Mouse (Mus musculus) forebrain, postnatal 0 days (tissue): ENCODE measurements at regions not wholly inside any gene's neighbourhood (a gene's known extent, or its start where the extent isn't known, plus 50 kb on each side); places are given as distances from the start of the nearest gene placed in this dataset.

Source experiments
- ATAC-seq: fragments of 200-750 bp; cut with Nextera tagmentation; 2 replicates; pipeline ENCODE4 v1.8.0; 2017; ENCODE audit warnings: mild to moderate bottlenecking, moderate library complexity
- DNase-seq: peaks from one replicate; pipeline ENCODE4 v3.0.0-alpha.2; 2015
- H3K27ac ChIP-seq: fragments of 300-500 bp; sonication (generic); 2 replicates; pipeline ENCODE4 v1.5.1; 2014; ENCODE audit warnings: low read depth, mild to moderate bottlenecking, antibody characterized with exemption, low read length, moderate library complexity, mixed read lengths
- H3K27me3 ChIP-seq: fragments of 300-500 bp; sonication (generic); 2 replicates; pipeline ENCODE4 v1.6.1; 2014; ENCODE audit warnings: mild to moderate bottlenecking, low read length, mixed read lengths; ENCODE audit not compliant: insufficient read depth
- H3K36me3 ChIP-seq: fragments of 300-500 bp; sonication (generic); 2 replicates; pipeline ENCODE4 v1.6.1; 2014; ENCODE audit warnings: mild to moderate bottlenecking, moderate library complexity; ENCODE audit not compliant: insufficient read depth
- H3K4me1 ChIP-seq: fragments of 300-500 bp; sonication (generic); 2 replicates; pipeline ENCODE4 v1.6.1; 2014; ENCODE audit warnings: antibody characterized with exemption; ENCODE audit not compliant: insufficient read depth
- H3K4me2 ChIP-seq: fragments of 300-500 bp; sonication (generic); 2 replicates; pipeline ENCODE4 v1.6.1; 2014; ENCODE audit warnings: low read depth, mild to moderate bottlenecking, moderate library complexity
- H3K4me3 ChIP-seq: fragments of 300-500 bp; sonication (generic); 2 replicates; pipeline ENCODE4 v1.5.1; 2014; ENCODE audit warnings: low read depth, low read length, mixed read lengths
- H3K9ac ChIP-seq: fragments of 300-500 bp; sonication (generic); 2 replicates; pipeline ENCODE4 v1.6.1; 2014; ENCODE audit warnings: mild to moderate bottlenecking
- H3K9me3 ChIP-seq: fragments of 300-500 bp; sonication (generic); 2 replicates; pipeline ENCODE4 v1.6.1; 2016; ENCODE audit warnings: low read length
- CTCF ChIP-seq: sonication (generic); IDR thresholded peaks from 2 replicates; pipeline ENCODE4 v1.5.1; 2016; ENCODE audit warnings: antibody characterized with exemption, control low read depth, low read depth
- WGBS: fragments of 180-500 bp; shearing (Covaris S2); extraction: QIAGEN DNeasy Blood & Tissue Kit; methylation state at CpG from one replicate; pipeline ENCODE4 v1.1.7; 2014; 5-methylcytosine and 5-hydroxymethylcytosine counted together

DNA sequence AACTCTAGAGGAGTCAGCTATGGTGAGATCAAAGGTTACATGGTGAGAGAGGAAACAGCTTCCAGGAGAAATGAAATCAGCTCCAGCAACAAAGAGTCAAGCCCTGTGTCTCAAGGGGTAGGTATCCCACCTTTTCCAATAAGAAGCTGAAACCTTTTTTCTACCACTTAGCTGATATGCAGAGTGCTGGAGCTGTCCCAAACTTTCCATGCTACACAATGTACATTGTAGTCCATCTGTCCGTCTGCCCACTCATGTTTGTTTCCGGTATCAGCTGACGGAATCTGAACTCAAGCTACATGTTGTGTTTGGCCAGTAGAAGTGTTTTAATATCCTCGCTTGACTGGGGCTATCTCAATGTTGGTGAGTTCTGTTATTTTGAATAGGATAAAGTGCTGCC lies 83.6 kb upstream of the Ngf start:
- ATAC-seq = no peak
- no peak overlapping the region for H3K4me2 ChIP-seq
- H3K9ac ChIP-seq = no peak overlapping the region
- no peaks in the 10 kb centered on the region for H3K4me1 ChIP-seq
- no peaks in the 10 kb centered on the region for H3K27me3 ChIP-seq
- no peaks in the 10 kb centered on the region for H3K9me3 ChIP-seq
- no peaks in the 10 kb centered on the region for H3K36me3 ChIP-seq
- TF ChIP-seq CTCF = no peak
- no peak overlapping the region for H3K27ac ChIP-seq
- 92% methylated on average over 4 of the region's 4 CpGs for WGBS
- no peak overlapping the region for H3K4me3 ChIP-seq
- DNase-seq = no peak

DNA sequence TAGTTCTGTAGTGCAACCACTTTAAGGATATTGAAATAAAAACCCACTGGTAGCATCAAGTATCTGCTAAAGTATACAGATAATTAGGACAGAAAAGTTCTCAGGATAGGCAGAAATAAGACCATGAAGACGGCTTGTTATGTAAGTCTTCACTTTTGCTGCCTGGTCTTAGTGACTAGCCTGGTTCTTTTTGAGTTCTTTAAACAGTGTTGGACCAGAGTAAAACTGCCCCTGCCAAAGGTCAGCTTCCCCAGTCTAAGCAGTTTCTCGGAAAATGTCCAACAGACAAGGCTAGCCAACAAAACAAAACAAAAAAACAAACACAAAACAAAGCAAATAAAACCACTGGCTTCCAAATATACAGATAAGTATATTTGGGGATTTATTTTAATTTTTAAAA lies 85.1 kb upstream of the Ngf start:
- H3K4me1 ChIP-seq = no peaks in the 10 kb centered on the region
- DNase-seq (no peak), ATAC-seq (no peak)
- H3K4me2 ChIP-seq = no peak overlapping the region
- 76% methylated on average over 2 of the region's 2 CpGs for WGBS
- no peaks in the 10 kb centered on the region for H3K9me3 ChIP-seq
- H3K4me3 ChIP-seq = no peak overlapping the region
- no peak for TF ChIP-seq CTCF
- H3K36me3 ChIP-seq = no peaks in the 10 kb centered on the region
- H3K9ac ChIP-seq = no peak overlapping the region
- H3K27me3 ChIP-seq = no peaks in the 10 kb centered on the region
- no peak overlapping the region for H3K27ac ChIP-seq

DNA sequence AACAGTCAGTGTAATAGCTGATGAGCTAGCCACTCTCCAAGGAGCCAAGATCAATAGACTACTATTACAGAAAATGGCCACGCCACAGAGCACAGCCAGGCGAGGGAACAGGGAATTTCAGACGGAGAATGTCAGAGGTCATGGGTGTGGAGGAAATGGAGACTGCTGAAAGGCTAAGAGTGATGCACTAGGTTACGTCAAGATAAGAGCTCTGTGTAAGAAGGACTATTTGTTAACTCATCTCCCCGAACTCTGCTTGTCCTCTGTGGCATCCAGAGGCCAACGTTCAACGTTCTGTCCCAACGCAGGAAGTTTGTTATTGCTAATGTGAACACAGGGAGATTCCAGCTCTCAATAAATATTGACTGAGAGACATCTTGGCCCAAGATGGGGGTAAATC lies 86.0 kb upstream of the Ngf start:
- Histone ChIP-seq H3K4me3 (no peak overlapping the region), H3K4me1 (no peaks in the 10 kb centered on the region), H3K9ac (no peak overlapping the region), H3K36me3 (no peaks in the 10 kb centered on the region), H3K27me3 (no peaks in the 10 kb centered on the region), H3K27ac (no peak overlapping the region), H3K9me3 (no peaks in the 10 kb centered on the region), H3K4me2 (no peak overlapping the region)
- 91% methylated on average over 8 of the region's 8 CpGs for WGBS
- DNase-seq = no peak
- ATAC-seq = no peak
- TF ChIP-seq CTCF = no peak

DNA sequence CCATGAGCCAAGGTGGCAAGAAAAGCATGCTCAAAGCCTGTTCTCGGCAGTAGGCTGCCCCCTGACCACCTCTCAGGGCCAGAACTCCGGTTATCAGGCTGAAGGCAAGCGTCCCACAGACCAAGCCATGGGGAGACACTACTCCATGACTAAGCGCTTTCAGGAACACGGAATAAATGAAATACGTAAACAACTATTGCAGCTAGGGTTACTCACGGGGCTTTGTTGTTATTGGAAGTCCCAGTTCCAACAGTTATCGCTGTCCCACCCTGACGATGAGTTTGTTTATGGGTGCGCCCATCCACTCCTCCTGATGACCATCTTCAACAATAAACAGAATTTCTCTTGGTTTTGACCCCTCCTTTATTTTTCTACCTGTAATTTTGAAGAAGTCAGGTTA lies 88.0 kb upstream of the Ngf start:
- ATAC-seq (no peak), DNase-seq (no peak)
- H3K36me3 ChIP-seq = no peaks in the 10 kb centered on the region
- no peak overlapping the region for H3K9ac ChIP-seq
- H3K4me3 ChIP-seq = no peak overlapping the region
- no peak overlapping the region for H3K4me2 ChIP-seq
- H3K27ac ChIP-seq = no peak overlapping the region
- no peaks in the 10 kb centered on the region for H3K4me1 ChIP-seq
- H3K27me3 ChIP-seq = no peaks in the 10 kb centered on the region
- H3K9me3 ChIP-seq = no peaks in the 10 kb centered on the region
- WGBS = 90% methylated on average over 10 of the region's 10 CpGs
- TF ChIP-seq CTCF = no peak

DNA sequence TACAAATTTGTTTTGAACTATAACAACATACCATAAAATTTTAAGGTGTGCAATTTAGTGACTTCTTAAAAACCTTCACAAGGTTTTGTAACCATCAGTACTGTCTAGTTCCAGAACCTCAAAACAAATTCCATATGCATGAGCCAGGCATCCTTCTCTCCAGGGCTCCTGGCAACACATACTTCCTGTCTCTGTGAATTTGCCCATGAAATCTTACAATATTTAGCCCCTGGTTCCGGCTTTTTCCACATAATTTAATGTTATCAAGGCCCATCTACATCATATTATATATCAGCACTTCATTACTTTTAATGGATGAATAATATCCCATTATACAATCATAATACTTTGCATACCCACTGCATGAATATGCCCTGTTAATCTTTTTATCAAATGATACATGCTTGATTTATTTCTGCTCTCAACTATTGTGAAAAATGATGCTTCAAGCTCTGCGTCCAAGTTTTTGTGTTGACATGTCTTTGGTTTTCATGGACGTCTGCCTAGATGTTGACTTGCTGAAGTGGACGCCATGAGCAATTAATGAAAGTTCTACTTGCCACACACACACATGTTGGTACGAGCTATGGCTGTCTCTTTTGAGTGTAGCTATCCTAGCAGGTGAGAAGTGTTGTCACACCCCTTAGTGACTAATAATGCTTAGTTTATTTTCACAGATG lies 95.2 kb upstream of the Ngf start:
- WGBS = 81% methylated on average over 5 of the region's 5 CpGs
- no peaks in the 10 kb centered on the region for H3K27me3 ChIP-seq
- ATAC-seq = no peak

DNA sequence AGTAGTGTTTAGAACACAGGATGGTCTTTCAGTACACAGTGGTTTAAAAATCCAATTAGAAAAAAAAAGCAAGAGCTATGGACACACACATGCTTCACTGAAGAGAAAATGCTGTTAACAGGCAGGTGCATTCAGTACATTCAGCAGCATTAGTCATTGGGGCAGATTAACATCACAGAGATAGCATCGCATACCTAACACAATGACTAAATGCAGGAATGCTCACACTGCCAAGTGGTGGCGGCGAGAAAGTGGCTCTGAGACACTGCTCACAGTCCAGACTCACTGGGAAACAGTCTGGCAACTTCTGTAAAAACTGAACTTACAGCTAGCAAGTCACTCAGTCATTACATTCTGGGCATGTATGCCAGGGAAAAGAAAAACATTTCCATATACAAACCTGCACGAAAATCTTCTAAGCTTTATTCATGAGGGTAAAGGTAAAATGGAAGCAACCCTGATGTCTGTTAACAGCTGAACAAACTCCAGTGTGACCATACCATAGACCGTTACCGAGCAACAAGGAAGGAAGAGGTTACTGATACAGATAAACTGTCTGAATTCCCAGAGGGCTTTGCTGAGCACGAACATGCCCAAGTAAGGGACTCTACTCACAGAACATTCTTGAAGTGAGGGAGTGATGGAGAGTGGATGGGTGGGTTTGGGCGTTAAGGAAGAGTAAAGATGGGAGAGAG lies 97.4 kb upstream of the Ngf start:
- Histone ChIP-seq H3K36me3 (no peaks in the 10 kb centered on the region), H3K9ac (no peak overlapping the region), H3K27me3 (no peaks in the 10 kb centered on the region), H3K4me1 (no peaks in the 10 kb centered on the region), H3K9me3 (no peaks in the 10 kb centered on the region), H3K4me2 (no peak overlapping the region), H3K27ac (no peak overlapping the region), H3K4me3 (no peak overlapping the region)
- DNase-seq (no peak), ATAC-seq (no peak)
- no peak for TF ChIP-seq CTCF
- WGBS = 65% methylated on average over 8 of the region's 8 CpGs

More for the DNA sequence above, 95.2 kb upstream of the Ngf start:
- Histone ChIP-seq H3K27ac (no peak overlapping the region), H3K36me3 (no peaks in the 10 kb centered on the region), H3K4me2 (no peak overlapping the region), H3K9me3 (no peaks in the 10 kb centered on the region), H3K9ac (no peak overlapping the region), H3K4me1 (no peaks in the 10 kb centered on the region), H3K4me3 (no peak overlapping the region)
- no peak for DNase-seq
- no peak for TF ChIP-seq CTCF

DNA sequence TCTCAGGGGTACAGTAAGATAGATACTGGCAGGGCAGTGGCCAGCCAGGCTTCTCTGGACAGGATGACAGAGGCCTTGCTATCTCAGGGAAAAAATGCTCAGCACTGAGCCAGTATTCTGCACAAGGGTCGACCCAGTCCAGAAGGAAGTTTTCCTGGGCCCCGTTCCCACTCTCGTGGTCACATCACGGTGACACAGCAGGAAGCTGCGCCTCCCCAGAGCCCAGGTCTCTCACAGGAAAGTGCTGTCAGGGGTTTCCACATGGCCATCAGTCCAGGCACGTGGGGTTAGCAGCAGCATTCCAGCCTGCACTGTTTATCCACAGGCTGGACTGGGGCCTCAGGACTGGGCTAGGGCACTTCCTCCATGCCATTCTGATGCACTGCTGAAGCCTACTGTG lies 103.5 kb upstream of the Ngf start:
- Histone ChIP-seq H3K27me3 (no peaks in the 10 kb centered on the region), H3K9ac (no peak overlapping the region), H3K4me2 (no peak overlapping the region), H3K4me3 (no peak overlapping the region), H3K4me1 (no peaks in the 10 kb centered on the region), H3K27ac (no peak overlapping the region), H3K9me3 (no peaks in the 10 kb centered on the region), H3K36me3 (no peaks in the 10 kb centered on the region)
- 82% methylated on average over 6 of the region's 6 CpGs for whole genome bisulfite sequencing
- DNase-seq = no peak
- no peak for TF ChIP-seq CTCF
- ATAC-seq = no peak
